Mouse (Mus musculus) stomach, embryonic 16.5 days (tissue): ENCODE measurements at regions not wholly inside any gene's neighbourhood (a gene's known extent, or its start where the extent isn't known, plus 50 kb on each side); places are given as distances from the start of the nearest gene placed in this dataset.

Experiments used
- ATAC-seq: fragments of 200-750 bp; cut with Nextera tagmentation; 2 replicates; pipeline ENCODE4 v1.8.0; 2017; ENCODE audit warnings: moderate number of reproducible peaks, moderate TSS enrichment; ENCODE audit not compliant: insufficient read depth, low FRiP score
- H3K27ac ChIP-seq: fragments of 300-500 bp; sonication (generic); 2 replicates; pipeline ENCODE4 v1.5.1; 2014; ENCODE audit warnings: low read length
- H3K27me3 ChIP-seq: fragments of 300-500 bp; sonication (generic); 2 replicates; pipeline ENCODE4 v1.6.1; 2014; ENCODE audit warnings: low read length, control low read depth, mixed read lengths; ENCODE audit not compliant: control insufficient read depth, insufficient read depth
- H3K36me3 ChIP-seq: fragments of 300-500 bp; sonication (generic); 2 replicates; pipeline ENCODE4 v1.6.1; 2014; ENCODE audit warnings: low read length; ENCODE audit not compliant: control insufficient read depth, insufficient read depth
- H3K4me1 ChIP-seq: fragments of 300-500 bp; sonication (generic); 2 replicates; pipeline ENCODE4 v1.6.1; 2014; ENCODE audit warnings: low read length, control low read depth, mixed read lengths; ENCODE audit not compliant: control insufficient read depth, insufficient read depth
- H3K4me2 ChIP-seq: fragments of 300-500 bp; sonication (generic); 2 replicates; pipeline ENCODE4 v1.6.1; 2014; ENCODE audit warnings: low read depth, low read length, mixed read lengths
- H3K4me3 ChIP-seq: fragments of 300-500 bp; sonication (generic); replicated peaks from 2 replicates; pipeline ENCODE4 v1.5.1; 2014; ENCODE audit warnings: mild to moderate bottlenecking, low read length
- H3K9ac ChIP-seq: fragments of 300-500 bp; sonication (generic); 2 replicates; pipeline ENCODE4 v1.6.1; 2014; ENCODE audit warnings: low read length
- H3K9me3 ChIP-seq: fragments of 300-500 bp; sonication (generic); replicated peaks from 2 replicates; pipeline ENCODE4 v1.6.1; 2016; ENCODE audit warnings: low read length, control low read depth; ENCODE audit not compliant: control insufficient read depth
- WGBS: fragments of 180-500 bp; shearing (Covaris S2); extraction: QIAGEN DNeasy Blood & Tissue Kit; methylation state at CpG from one replicate; pipeline ENCODE4 v1.1.7; 2014; 5-methylcytosine and 5-hydroxymethylcytosine counted together

DNA sequence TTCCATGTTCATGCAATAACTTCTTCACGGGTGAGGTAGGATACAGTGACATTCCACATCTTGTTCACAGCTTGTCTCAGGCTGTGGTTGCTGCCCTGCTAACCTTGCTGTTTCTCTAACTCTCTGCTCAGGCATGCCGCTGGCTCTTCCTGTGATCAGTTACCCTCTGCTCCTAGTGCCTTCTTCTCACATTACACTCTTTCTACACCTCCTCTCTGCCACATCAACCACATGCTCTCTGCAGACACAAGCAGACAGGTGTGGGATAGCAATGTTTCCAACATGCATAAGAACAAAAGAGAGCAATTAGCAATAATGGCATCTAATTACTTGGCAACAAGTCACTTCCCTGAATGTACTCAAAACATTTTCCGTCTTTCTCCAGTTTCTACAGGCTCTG lies 128.7 kb downstream of the Nfkbiz start:
- Histone ChIP-seq H3K9me3 (no peaks in the 10 kb centered on the region), H3K36me3 (no peaks in the 10 kb centered on the region), H3K4me3 (no peak overlapping the region), H3K4me2 (no peak overlapping the region), H3K27me3 (no peaks in the 10 kb centered on the region), H3K27ac (no peak overlapping the region), H3K9ac (no peak overlapping the region), H3K4me1 (no peaks in the 10 kb centered on the region)
- no peak for ATAC-seq
- WGBS, result 53% methylated on average over 3 of the region's 3 CpGs

DNA sequence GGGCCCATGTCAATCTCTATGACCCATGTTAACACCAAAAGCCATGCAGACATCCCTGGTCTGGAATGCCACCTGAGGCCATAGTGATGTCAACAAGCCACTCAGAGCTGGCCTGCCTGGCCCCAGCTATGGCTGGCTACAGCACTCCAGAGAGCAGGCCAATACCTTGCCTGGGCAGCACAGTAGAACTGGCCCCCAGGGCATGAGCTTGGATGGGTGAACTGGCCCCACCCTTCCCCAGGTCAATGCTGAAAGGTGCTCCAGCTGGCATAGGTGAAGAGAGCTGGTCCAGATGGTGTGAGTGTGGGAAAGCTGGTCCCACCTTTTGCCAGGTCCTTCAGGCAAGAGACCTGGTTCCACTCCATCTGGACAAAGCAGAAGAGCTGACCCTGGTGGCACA lies 132.2 kb downstream of the Nfkbiz start:
- no peak overlapping the region for H3K27ac ChIP-seq
- no peak for ATAC-seq
- no peaks in the 10 kb centered on the region for H3K27me3 ChIP-seq
- H3K4me2 ChIP-seq, result no peak overlapping the region
- no peaks in the 10 kb centered on the region for H3K36me3 ChIP-seq
- no peak overlapping the region for H3K4me3 ChIP-seq
- H3K9me3 ChIP-seq, result no peaks in the 10 kb centered on the region
- no peaks in the 10 kb centered on the region for H3K4me1 ChIP-seq
- H3K9ac ChIP-seq, result no peak overlapping the region

DNA sequence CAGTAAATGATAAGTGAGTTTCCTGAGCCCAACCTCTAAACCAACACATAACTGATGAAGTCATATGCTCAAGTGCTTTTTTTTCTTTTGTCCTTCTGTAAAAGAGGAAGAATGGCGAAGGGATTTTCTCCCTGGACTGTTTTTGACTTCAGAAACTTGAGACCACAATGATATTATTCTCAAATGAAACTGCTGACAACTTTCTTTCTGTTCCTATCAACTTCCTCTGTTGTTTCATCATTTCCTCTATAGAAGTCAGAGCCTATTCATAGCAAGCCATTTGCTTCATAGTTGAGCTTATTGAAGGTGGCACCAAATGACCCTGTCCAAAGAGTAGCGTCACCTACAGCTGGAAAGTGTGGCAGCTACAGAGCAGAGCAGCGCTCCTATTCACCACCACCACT lies 140.2 kb downstream of the Nfkbiz start:
- no peak overlapping the region for H3K27ac ChIP-seq
- no peaks in the 10 kb centered on the region for H3K27me3 ChIP-seq
- WGBS, result 80% methylated on average over 3 of the region's 3 CpGs
- H3K4me1 ChIP-seq, result no peaks in the 10 kb centered on the region
- no peaks in the 10 kb centered on the region for H3K9me3 ChIP-seq
- no peak overlapping the region for H3K4me3 ChIP-seq
- no peaks in the 10 kb centered on the region for H3K36me3 ChIP-seq
- no peak overlapping the region for H3K9ac ChIP-seq
- no peak overlapping the region for H3K4me2 ChIP-seq
- no peak for ATAC-seq

DNA sequence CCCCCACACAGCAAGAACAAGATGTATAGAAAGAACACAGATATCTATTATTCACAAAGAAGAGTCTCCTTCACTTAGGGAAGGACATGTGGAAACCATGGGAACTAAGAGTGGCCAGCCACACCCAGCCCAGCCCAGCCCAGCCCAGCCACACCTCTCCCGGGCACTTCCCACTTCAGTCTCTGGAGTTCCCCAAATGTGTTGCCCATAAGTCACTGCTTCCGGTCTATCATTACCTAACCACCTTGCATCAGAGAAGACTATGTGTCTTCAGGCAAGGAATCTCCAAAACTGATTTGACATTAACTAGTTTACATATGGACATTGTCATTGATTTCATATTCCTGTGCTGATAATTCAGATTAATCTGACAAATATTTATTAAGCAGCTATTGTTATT lies 147.6 kb downstream of the Nfkbiz start:
- ATAC-seq, result no peak
- no peaks in the 10 kb centered on the region for H3K9me3 ChIP-seq
- H3K4me1 ChIP-seq, result no peaks in the 10 kb centered on the region
- H3K27me3 ChIP-seq, result no peaks in the 10 kb centered on the region
- no peaks in the 10 kb centered on the region for H3K36me3 ChIP-seq
- no peak overlapping the region for H3K27ac ChIP-seq
- H3K4me2 ChIP-seq, result no peak overlapping the region
- no peak overlapping the region for H3K4me3 ChIP-seq
- 81% methylated on average over 2 of the region's 2 CpGs for WGBS
- no peak overlapping the region for H3K9ac ChIP-seq

DNA sequence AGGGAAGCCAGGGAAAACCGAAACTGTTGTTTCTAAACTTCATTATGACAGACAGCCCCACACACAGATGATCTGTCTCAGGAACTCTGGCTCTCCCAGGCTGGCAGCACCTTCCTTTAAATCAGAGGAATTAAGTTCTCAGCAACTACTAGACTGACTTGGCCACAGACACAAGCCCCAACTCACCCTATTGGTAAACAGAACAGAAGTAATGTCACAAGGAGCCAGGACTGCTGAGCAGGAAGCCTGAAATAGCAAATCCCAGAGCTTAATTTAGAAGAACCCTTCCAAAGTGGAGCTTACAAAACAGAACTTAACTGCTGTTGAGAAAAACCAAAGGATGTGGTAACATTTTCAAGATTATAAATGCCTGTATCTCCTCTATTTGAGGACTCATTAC lies 174.8 kb downstream of the Nfkbiz start:
- H3K36me3 ChIP-seq, result no peaks in the 10 kb centered on the region
- H3K4me1 ChIP-seq, result no peaks in the 10 kb centered on the region
- no peak overlapping the region for H3K4me3 ChIP-seq
- H3K27ac ChIP-seq, result no peak overlapping the region
- no peak overlapping the region for H3K4me2 ChIP-seq
- no peaks in the 10 kb centered on the region for H3K27me3 ChIP-seq
- H3K9ac ChIP-seq, result no peak overlapping the region
- ATAC-seq, result no peak
- no peaks in the 10 kb centered on the region for H3K9me3 ChIP-seq
- 64% methylated on average over 1 of the region's 1 CpGs for WGBS

DNA sequence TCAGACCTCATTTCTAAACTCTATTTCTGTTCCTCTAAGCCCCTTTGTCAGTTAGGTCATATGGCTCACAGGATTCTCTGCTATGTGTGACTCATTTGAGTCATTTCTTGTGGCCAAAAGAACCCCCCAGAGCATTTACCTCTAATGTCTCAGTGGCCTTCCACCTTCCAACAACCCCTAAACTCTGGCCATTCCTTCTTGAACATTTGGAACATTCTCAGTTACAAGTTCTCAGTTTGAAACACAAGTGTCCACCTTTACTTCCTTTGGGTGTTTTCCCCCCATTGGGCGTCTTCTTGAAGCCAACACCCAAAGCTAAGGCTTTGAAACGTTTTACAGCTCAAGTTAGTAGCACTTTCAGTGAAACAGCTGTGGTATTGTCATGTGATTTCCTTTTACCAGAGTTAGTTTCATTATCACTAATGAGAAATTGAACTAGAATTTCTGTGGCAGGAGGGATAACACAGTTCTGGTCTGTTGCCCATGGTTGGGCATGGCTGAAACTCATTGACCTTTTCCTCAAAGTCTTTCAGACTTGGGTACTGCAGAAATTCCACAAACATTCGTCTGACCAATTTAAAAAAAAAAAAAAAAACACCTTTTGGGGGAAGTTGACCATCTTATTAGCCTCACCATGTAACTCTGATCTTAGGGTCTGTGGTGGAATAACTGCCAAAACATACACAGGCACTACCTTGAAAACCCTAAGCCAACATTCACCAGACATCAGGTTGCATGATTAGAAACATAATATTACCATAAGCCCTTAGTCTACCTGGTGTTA lies 201.8 kb downstream of the Nfkbiz start:
- Histone ChIP-seq H3K4me1 (no peaks in the 10 kb centered on the region), H3K27me3 (no peaks in the 10 kb centered on the region), H3K9me3 (no peaks in the 10 kb centered on the region), H3K36me3 (no peaks in the 10 kb centered on the region), H3K4me2 (no peak overlapping the region), H3K27ac (no peak overlapping the region), H3K9ac (no peak overlapping the region), H3K4me3 (no peak overlapping the region)
- 61% methylated on average over 3 of the region's 3 CpGs for WGBS
- no peak for ATAC-seq

DNA sequence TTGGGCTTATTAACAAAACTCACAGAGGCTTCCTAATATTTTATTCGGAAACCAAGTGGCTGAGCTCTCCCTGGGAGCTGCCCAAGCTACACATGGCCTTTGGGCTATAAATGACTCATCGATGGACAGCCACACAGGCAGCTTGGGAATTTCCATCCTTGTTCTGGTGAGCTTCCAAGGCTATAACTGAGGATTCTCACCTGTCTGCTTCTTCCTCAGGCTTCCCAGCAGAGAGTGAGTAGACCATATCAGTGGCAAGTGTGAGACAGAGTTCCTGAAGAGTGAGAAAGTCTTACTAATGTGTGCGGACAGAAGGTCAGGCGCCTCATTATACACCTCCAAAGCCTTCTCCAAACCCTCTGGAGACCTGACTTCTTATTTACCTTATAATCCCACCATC lies 202.5 kb downstream of the Nfkbiz start:
- Histone ChIP-seq H3K4me2 (no peak overlapping the region), H3K27me3 (no peaks in the 10 kb centered on the region), H3K27ac (no peak overlapping the region), H3K9me3 (no peaks in the 10 kb centered on the region), H3K4me1 (no peaks in the 10 kb centered on the region), H3K36me3 (no peaks in the 10 kb centered on the region), H3K9ac (no peak overlapping the region), H3K4me3 (no peak overlapping the region)
- WGBS, result 93% methylated on average over 4 of the region's 4 CpGs
- no peak for ATAC-seq

DNA sequence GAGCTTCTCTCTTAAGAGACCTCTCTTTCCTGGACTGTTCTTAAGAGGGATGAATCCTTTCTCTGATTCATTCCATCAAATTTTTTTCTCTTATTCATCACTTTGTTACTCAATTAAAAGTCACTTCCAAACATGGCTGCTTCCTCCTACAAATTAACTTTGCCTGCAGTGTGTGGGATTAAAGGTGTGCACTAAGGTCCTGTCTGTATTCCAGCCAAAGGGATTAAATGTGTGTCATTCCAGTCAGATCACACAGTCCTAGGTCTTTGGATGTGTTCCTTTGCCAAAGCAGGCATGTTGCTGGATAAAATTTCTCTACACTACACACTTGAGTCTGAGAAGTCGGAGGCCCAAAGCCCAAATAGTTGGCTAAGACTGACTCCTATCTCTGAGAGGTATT lies 204.0 kb downstream of the Nfkbiz start:
- no peaks in the 10 kb centered on the region for H3K27me3 ChIP-seq
- H3K9me3 ChIP-seq, result no peaks in the 10 kb centered on the region
- H3K9ac ChIP-seq, result no peak overlapping the region
- whole genome bisulfite sequencing, result 82% methylated on average over 1 of the region's 1 CpGs
- no peak overlapping the region for H3K4me3 ChIP-seq
- ATAC-seq, result no peak
- no peak overlapping the region for H3K27ac ChIP-seq
- no peaks in the 10 kb centered on the region for H3K4me1 ChIP-seq
- no peak overlapping the region for H3K4me2 ChIP-seq
- H3K36me3 ChIP-seq, result no peaks in the 10 kb centered on the region

DNA sequence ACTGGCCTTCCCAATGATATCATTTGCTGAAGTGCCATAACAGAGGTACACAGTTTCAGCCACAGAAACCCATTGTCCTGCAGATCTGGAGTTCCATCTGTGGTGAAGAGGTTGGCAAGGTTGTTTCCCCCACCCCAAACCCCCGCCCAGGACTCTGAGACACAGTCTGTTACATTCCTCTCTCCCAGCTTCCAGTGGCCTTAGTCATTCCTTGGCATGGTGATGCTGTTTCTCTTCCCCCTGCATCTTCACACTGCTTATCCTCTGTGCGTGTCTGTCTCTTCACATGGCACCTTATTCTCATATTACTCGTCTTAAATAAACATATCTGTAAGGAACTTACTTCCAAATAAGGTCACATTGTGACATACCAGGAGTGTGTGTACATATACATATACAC lies 206.5 kb downstream of the Nfkbiz start:
- ATAC-seq, result no peak
- WGBS, result 52% methylated on average over 3 of the region's 3 CpGs
- H3K4me3 ChIP-seq, result no peak overlapping the region

More for the DNA sequence above, 206.5 kb downstream of the Nfkbiz start:
- no peak overlapping the region for H3K27ac ChIP-seq
- no peaks in the 10 kb centered on the region for H3K4me1 ChIP-seq
- H3K4me2 ChIP-seq, result no peak overlapping the region
- no peaks in the 10 kb centered on the region for H3K36me3 ChIP-seq
- no peaks in the 10 kb centered on the region for H3K27me3 ChIP-seq
- H3K9ac ChIP-seq, result no peak overlapping the region
- no peaks in the 10 kb centered on the region for H3K9me3 ChIP-seq
